ENCODE assay signal across 7 mouse cellular contexts in genomic region chr17:29032274-29033069, GRCm38 (mm10). TPM values are rescaled to one million over a fixed set of nuclear protein-coding genes. Genes with fewer than 3 reads are reported as not detected.
DNase-seq lines count a peak whose midpoint lies in the region; ATAC-seq and TF ChIP-seq lines count a peak whose summit lies in the region.

Gene Srsf3 (plus strand): TSS chr17:29032628.

- intact Hi-C loops in left cerebral cortex, postnatal 4 days (cut with DNase I): no loop called here

- TF ChIP-seq POLR2A in small intestine, adult 2 months (IDR thresholded peaks at IDR 0.05; ENCODE audit: low read depth, low read length): peak; percentile 97

- no peaks in the 10 kb centered on the region for H3K27me3 ChIP-seq in intestine, postnatal 0 days (replicated peaks; ENCODE audit: control insufficient read depth, insufficient read depth, low read length)
- no peaks in the 10 kb centered on the region for H3K27me3 ChIP-seq in midbrain, embryonic 12.5 days
- no peaks in the 10 kb centered on the region for H3K27me3 ChIP-seq in small intestine, adult 2 months (ENCODE audit: control insufficient read depth, insufficient read depth, low read length)

- peak; percentile 98 for DNase-seq in adrenal gland, adult 8-10 months
- DNase-seq in embryo, embryonic 9.5 days (ENCODE audit: extremely low spot score): peak; percentile 99
- no peak for DNase-seq in gonadal fat pad, adult 2 months (ENCODE audit: low read depth)
- peak; percentile 100 for DNase-seq in left cerebral cortex, postnatal 4 days

- H3K27ac ChIP-seq in intestine, postnatal 0 days (ENCODE audit: low read depth, low read length): peak within 1 kb of the TSS; percentile 93
- peak within 1 kb of the TSS; percentile 98 for H3K27ac ChIP-seq in midbrain, embryonic 12.5 days (replicated peaks)
- H3K27ac ChIP-seq in small intestine, adult 2 months (ENCODE audit: insufficient read depth, low read depth, low read length): peak within 1 kb of the TSS; percentile 97

- peak within 1 kb of the TSS; percentile 77 for H3K4me2 ChIP-seq in intestine, postnatal 0 days (replicated peaks; ENCODE audit: low read depth)
- H3K4me2 ChIP-seq in midbrain, embryonic 12.5 days (replicated peaks): peak within 1 kb of the TSS; percentile 94

- H3K4me3 ChIP-seq in intestine, postnatal 0 days (ENCODE audit: low read depth, low read length): peak within 1 kb of the TSS; percentile 70
- peak within 1 kb of the TSS; percentile 77 for H3K4me3 ChIP-seq in midbrain, embryonic 12.5 days
- H3K4me3 ChIP-seq in small intestine, adult 2 months (ENCODE audit: low read depth, low read length): peak within 1 kb of the TSS; percentile 94

- H3K36me3 ChIP-seq in intestine, postnatal 0 days (ENCODE audit: control insufficient read depth, insufficient read depth): peaks cover 10% of the 10 kb centered on the region
- H3K36me3 ChIP-seq in midbrain, embryonic 12.5 days: peaks cover 13% of the 10 kb centered on the region
- H3K36me3 ChIP-seq in small intestine, adult 2 months (ENCODE audit: control insufficient read depth, insufficient read depth, low read length): peaks cover 14% of the 10 kb centered on the region

- under 1% methylated on average over 75 of the region's 77 CpGs for WGBS in intestine, postnatal 0 days
- under 1% methylated on average over 77 of the region's 77 CpGs for WGBS in midbrain, embryonic 12.5 days
- WGBS in small intestine, adult 2 months: under 1% methylated on average over 77 of the region's 77 CpGs

- no peaks in the 10 kb centered on the region for H3K9me3 ChIP-seq in intestine, postnatal 0 days (ENCODE audit: control insufficient read depth)
- no peaks in the 10 kb centered on the region for H3K9me3 ChIP-seq in midbrain, embryonic 12.5 days

- peak within 1 kb of the TSS; percentile 96 for H3K9ac ChIP-seq in intestine, postnatal 0 days (ENCODE audit: low read depth, low read length)
- H3K9ac ChIP-seq in midbrain, embryonic 12.5 days (replicated peaks): peak within 1 kb of the TSS; percentile 92

- peak; percentile 97 for ATAC-seq in intestine, postnatal 0 days
- peak; percentile 98 for ATAC-seq in midbrain, embryonic 12.5 days (ENCODE audit: low FRiP score, low read depth)

- TF ChIP-seq CTCF in intestine, postnatal 0 days (IDR thresholded peaks at IDR 0.05; ENCODE audit: low read depth): no peak; the same call in 1 of the 2 replicates
- no peak for TF ChIP-seq CTCF in small intestine, adult 2 months (IDR thresholded peaks at IDR 0.05; ENCODE audit: extremely low read depth, insufficient read length, insufficient replicate concordance, low read depth, low read length)

- H3K4me1 ChIP-seq in intestine, postnatal 0 days (replicated peaks; ENCODE audit: control insufficient read depth, insufficient read depth, low read length): peaks cover 6% of the 10 kb centered on the region
- H3K4me1 ChIP-seq in midbrain, embryonic 12.5 days: peaks cover 27% of the 10 kb centered on the region
- H3K4me1 ChIP-seq in small intestine, adult 2 months (ENCODE audit: control insufficient read depth, insufficient read depth, insufficient read length, low read length): no peaks in the 10 kb centered on the region

RNA-seq across cellular contexts. Expression of gene Srsf3, which starts in this region (rescaled TPM):
- total RNA-seq in adrenal gland, adult 8-10 months (2022): 100 to 1,000 TPM in 3 of 4 experiments, 10 to 100 TPM in 1; 89.9 to 176 (median 144) TPM
- 103 and 119 TPM in 2 replicates for polyA plus RNA-seq in gonadal fat pad, adult 2 months (2012; rRNA removed)
- polyA plus RNA-seq in intestine, postnatal 0 days (2015; fragmentation: Nextera tagmentation; extraction: Ambion mirVana): 257 TPM in 2 replicates
- total RNA-seq in left cerebral cortex, postnatal 4 days (2021): 100 to 1,000 TPM; 220 to 228 TPM
- polyA plus RNA-seq in midbrain, embryonic 12.5 days (2016; fragmentation: Nextera tagmentation; extraction: Ambion mirVana): 730 and 734 TPM in 2 replicates
- polyA plus RNA-seq in small intestine, adult 2 months (2012; rRNA removed): 35.9 and 69.4 TPM in 2 replicates
